Mouse (Mus musculus): ENCODE data around the gene Gm11568.
"Not testable (repeated sequence)": the region's sequence is repeated elsewhere in the genome, so short reads cannot be mapped to it uniquely, and the experiment has no call there.

The Gm11568 gene

DNA sequence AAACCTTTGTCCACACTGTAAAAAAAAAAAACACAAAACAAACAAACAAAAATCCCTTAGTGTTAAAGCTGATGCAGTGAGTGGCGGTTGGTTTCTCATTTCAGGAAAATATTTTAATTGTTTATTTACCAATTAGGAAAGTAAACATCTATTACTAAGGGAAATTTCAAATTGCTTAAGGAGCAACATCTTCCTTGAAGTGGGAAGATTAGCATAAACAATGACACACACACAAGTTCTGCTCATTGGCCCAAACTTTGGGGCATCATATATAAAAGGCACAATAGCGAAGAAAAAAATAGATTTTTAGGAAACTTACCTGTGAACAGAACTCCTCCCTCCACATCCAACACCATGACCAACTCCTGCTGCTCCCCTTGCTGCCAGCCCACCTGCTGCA is at the start of gene Gm11568:
Gm11568 (plus strand) TSS at position 301 of the 400 bp plus-strand sequence.
- DNase-seq, result no peak

DNA sequence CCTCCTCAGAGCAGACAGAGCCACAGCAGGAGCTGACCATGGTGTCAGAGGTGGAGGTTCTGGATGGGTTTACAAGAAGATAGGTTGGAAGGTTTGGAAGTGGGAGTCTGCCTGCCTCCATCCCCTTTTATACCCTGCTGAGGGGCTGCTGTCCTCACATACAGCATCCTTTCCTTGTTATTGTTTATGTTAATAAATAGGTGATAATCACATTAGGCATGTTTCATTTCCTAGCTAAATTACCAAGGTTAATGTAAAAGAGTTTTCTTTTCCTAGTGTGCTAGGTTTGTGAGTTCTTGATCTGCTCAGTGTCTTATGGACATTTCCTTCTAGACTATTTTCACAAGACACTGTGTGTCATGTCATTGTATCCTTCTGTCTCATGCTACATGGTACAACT is 47.9 kb upstream of the Gm11568 start, which contains the start of gene Krtap4-13:
Krtap4-13 (minus strand) TSS at position 101 of the 400 bp plus-strand sequence.
- DNase-seq, result not testable (repeated sequence)

DNA sequence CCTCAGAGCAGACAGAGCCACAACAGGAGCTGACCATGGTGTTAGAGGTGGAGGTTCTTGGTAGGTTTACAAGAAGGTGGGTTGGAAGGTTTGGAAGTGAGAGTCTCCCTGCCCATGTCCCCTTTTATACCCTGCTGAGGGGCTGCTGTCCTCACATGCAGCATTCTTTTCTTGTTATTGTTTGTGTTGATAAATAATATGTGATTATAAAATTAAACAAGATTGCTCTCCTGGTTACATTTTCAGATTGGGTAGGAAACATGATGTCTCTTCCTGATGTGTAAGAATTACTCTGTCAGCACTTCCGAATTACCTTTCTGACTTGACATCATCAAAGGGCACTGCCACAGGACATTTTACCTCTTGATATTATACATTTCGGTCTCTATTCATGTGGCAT is 42.2 kb upstream of the Gm11568 start, which contains the start of gene Gm11564:
Gm11564 (minus strand) TSS at position 101 of the 400 bp plus-strand sequence.
- DNase-seq, result not testable (repeated sequence)

DNA sequence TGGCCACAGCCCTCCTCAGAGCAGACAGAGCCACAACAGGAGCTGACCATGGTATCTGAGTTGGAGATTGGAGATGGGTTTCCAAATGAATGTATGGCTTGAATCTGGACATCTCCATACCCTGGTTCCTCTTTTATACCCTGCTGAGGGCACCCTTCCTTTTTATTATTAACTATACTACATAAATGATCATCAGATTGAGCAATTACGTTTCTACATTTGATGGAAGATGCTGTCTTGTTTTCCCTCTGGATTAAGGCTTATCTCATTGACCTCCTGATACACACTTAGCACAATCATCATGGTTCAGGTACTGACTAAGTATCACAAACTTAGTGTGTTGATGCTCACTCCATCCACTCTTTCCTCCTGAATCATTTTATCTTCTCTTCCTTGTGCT is 19.8 kb upstream of the Gm11568 start, which contains the start of gene 2300003K06Rik:
2300003K06Rik (minus strand) TSS at position 101 of the 400 bp plus-strand sequence.
- no peak for DNase-seq

DNA sequence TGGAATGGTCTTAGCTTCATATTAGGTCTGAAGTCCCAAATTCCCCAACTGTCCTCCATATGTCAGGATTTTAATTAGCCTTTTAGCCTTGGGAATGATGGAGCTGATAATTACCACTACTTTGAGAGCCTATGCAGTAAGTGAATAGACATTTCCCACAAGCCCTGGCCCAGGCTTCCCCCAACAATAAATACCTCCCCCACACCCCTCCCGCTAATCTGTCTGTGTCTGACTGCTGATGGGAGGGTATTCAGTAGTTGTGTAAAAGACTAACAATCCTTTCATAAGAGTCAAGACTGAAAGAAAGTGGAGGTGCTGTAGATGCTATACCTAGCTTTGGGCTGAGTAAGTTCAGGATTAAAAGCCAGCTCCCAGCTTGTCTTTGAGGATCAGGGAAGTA is 15.5 kb upstream of the Gm11568 start:
- no peak for DNase-seq

DNA sequence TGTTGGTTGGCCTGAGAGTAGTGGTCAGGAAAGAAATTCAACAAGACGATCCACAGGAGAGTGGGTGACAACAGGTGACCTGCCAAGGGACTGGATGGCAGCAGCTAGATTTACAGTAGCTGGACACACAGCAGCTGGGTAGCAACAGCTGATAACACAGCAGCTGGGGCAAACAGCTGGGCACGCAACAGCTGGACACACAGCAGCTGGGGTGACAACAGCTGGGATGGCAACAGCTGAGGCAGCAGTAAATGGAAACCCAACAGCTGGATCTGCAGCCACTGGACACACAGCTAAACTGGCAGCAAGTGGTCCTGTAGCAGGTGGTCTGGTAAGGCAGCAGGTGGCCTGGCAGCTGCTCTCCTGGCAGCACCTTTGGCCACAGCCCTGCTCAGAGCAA is 11.0 kb upstream of the Gm11568 start:
- no peak for DNase-seq

DNA sequence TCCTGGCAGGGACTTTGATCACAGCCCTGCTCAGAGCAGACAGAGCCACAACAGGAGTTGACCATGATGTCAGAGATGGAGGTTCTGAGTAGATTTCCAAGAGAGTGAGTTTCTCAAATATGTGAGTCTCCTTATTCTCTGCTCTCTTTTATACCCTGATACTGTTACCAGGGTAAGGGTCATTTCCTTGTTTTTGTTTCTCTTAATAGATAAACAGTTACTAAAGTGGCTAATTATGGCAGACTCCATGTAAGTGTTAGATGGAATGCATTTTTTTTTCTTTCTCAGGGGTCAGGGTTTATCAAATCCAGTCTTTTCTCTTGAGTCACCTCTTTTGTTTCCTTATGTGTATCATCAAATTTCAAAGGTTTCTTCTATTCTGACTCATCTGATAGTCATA is 6.2 kb upstream of the Gm11568 start, which contains the start of gene Krtap4-16:
Krtap4-16 (minus strand) TSS at position 101 of the 400 bp plus-strand sequence.
- DNase-seq, result no peak

DNA sequence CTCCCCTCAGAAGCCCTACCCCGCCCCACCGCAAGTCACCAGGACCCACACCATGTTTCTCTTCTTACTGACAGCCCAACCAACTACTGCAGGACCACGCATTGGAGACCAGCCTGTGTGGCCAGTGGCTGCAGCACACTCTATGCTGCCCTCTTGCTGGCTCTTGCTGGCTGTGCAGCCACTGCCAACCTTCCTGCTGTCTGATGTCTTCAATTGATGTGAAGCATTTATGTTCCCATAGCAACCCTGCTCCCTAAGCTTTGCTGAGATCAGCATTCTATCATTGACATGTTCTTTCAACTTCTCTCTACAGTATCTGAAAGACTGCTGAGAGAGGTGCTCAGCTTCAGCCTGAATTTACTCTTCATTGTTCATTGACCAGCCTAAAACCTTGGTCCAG is 3.6 kb upstream of the Gm11568 start:
- no peak for DNase-seq

DNA sequence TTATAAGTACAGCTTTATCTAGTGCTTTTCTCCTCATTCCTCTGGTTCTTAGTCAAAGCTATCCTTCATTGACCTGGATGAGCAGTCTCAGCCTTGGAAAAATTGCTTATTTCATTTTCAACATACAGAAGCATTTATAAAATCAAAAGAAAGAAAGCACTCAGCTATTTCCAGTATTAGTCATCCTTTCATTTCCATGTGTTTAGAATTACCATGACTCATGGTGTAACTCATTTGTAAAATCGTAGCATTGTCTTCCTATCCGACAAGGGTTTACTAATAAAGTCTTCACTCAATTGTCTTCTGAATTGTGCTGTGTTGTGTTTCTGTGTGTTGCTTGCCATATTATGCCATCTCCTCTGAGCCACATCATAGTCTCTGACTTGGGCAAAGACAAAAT is 1.0 kb downstream of the Gm11568 start:
- DNase-seq, result no peak

DNA sequence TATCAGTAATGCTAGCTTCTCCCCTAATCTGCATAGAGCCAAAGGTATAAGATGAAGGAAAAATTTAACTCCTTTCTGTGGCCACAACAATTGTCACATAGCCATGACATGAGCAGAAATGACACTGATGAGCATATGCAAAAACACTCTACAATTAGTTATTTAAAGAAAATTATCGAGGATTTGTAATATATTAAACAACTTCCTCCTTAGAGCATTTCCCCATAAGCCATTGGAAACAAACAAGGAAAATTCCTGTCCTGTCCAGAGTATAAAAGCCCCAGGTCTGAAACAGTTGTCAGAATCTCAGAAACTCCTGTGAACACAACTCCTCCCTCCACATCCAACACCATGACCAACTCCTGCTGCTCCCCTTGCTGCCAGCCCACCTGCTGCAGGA is 6.5 kb downstream of the Gm11568 start, which contains the start of gene Gm11559:
Gm11559 (plus strand) TSS at position 301 of the 400 bp plus-strand sequence.
- DNase-seq, result not testable (repeated sequence)

DNA sequence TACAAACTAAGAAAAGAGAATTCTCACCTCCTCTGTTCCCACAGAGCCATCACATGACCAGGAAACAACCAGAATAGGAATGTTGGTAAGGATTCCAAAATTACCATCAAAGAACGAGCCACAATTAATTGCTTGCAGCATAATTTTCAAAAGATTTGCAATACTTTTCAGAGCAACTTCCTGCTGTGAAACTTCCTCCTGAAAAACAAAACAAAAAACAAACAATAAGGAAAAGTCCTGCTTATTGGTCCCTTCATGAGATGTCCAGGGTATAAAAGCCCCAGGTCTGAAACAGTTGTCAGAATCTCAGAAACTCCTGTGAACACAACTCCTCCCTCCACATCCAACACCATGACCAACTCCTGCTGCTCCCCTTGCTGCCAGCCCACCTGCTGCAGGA is 15.4 kb downstream of the Gm11568 start, which contains the start of gene Krtap9-1:
Krtap9-1 (plus strand) TSS at position 301 of the 400 bp plus-strand sequence.
- DNase-seq, result not testable (repeated sequence)

DNA sequence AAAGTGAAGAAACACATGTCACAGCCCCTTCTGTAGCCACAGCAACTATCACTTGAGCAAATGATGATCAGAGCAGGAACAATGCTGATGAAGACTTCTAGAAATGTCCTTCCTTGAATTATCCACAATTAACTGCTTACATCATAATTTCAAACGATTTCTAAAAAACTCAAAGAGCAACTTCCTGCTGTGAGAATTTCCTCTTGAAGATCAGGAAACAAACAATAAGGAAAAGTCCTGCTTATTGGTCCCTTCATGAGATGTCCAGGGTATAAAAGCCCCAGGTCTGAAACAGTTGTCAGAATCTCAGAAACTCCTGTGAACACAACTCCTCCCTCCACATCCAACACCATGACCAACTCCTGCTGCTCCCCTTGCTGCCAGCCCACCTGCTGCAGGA is 21.2 kb downstream of the Gm11568 start, which contains the start of gene Gm11567:
Gm11567 (plus strand) TSS at position 301 of the 400 bp plus-strand sequence.
- not testable (repeated sequence) for DNase-seq

DNA sequence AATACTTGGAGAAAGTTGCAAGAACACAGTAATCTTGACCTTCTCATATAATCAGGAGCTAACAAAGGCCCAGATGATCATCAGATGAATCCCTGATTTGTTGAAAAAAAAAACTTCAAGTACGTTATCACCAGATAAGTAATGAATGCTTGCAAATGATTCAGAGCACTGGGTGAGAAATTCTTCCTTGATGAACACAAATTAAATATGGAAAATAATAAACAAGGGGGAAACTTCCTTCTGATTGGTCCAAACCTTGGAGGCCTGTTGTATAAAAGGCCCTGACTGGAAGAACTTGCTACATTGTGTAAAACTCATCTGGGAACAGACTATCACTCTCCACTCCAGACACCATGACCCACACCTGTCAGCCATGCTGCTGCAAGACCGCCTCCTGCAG is 49.9 kb downstream of the Gm11568 start, which contains the start of gene Krtap31-1:
Krtap31-1 (plus strand) TSS at position 301 of the 400 bp plus-strand sequence.
- DNase-seq, result no peak

All from kidney, adult 18-20 months (tissue).